Mouse (Mus musculus) heart, postnatal 0 days (tissue): Measurements from ENCODE around the gene Acaa1a.

Experiments
- CTCF ChIP-seq: IDR thresholded peaks from 2 replicates; pipeline ENCODE4 v1.5.1; 2016; ENCODE audit warnings: antibody characterized with exemption, control low read depth, low read depth
- EP300 ChIP-seq: IDR thresholded peaks from 2 replicates; pipeline ENCODE4 v1.6.1; 2016; ENCODE audit warnings: antibody characterized with exemption, low read depth

GRCm38 (mm10) chr9:119339558-119340211 lies at the start of gene Acaa1a:
- peak; percentile 3; the same call in 1 of the 2 replicates for TF ChIP-seq CTCF
- TF ChIP-seq EP300: no peak
